Mouse (Mus musculus): ENCODE measurements at regions not wholly inside any gene's neighbourhood (a gene's known extent, or its start where the extent isn't known, plus 50 kb on each side); places are given as distances from the start of the nearest gene placed in this dataset.

- TF ChIP-seq POLR2A (IDR thresholded peaks at IDR 0.05; ENCODE audit: low read depth, low read length) (no peak), CTCF (IDR thresholded peaks at IDR 0.05; ENCODE audit: extremely low read depth, insufficient read length, insufficient replicate concordance, low read depth, low read length) (no peak)
Measured at GRCm38 (mm10) chr5:146648519-146649060, 63.6 kb upstream of the Gpr12 start.

Data from small intestine, adult 2 months (tissue).